9 mouse cellular contexts compared by ENCODE assay signal in the genomic region with DNA sequence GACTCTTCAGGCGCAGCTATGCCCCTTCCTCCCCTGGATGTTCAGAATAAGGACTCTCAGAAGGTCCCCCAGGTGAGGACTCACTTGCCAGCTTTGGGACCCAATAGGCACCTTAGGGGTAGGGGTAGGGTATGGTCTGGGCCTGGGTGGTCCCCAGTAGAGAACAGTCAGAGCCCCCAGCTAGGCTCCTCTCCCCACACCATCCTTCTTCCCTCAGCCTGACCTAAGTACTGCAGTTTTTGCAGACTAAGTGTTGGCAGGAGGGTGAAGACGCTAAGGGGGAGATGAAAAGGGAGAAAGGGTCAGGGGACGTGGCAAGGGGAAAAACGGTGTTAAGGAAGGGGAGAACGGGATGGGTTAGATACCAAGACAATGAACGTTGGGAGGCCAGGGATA. TPM values are rescaled to one million over a fixed set of nuclear protein-coding genes. Genes with fewer than 3 reads are reported as not detected.
DNase-seq lines count a peak whose midpoint lies in the region; ATAC-seq and TF ChIP-seq lines count a peak whose summit lies in the region.
"Had no signal": no experiment of that assay in that cellular context is flagged by ENCODE, and none has a peak within 500 bp of the region (broad histone marks: within the 10 kb centered on the region; RNA-seq: fewer than 3 reads in every experiment).

No protein-coding gene starts in this region.

- H3K4me1 ChIP-seq in liver, embryonic 12.5 days: peaks cover 81% of the 10 kb centered on the region
- peaks cover 4% of the 10 kb centered on the region; the same call in 1 of the 2 replicates for H3K4me1 ChIP-seq in stomach, postnatal 0 days (replicated peaks; ENCODE audit: control insufficient read depth, insufficient read depth)

- H3K9me3 ChIP-seq in liver, embryonic 12.5 days (replicated peaks): no peaks in the 10 kb centered on the region
- H3K9me3 ChIP-seq in stomach, postnatal 0 days (ENCODE audit: control insufficient read depth, low read length): no peaks in the 10 kb centered on the region
- H3K9me3 ChIP-seq: megakaryocyte, embryonic 14.5 days had no signal

- H3K27ac ChIP-seq in gastrocnemius, adult 2 months: peak overlapping the region; percentile 96
- peak overlapping the region; percentile 62 for H3K27ac ChIP-seq in liver, embryonic 12.5 days
- H3K27ac ChIP-seq in stomach, postnatal 0 days (replicated peaks): peak overlapping the region; percentile 53

- TF ChIP-seq EP300 in stomach, postnatal 0 days (optimal IDR thresholded peaks at IDR 0.05): no peak

- no peak for ATAC-seq in liver, embryonic 12.5 days
- ATAC-seq in stomach, postnatal 0 days (ENCODE audit: low FRiP score, low TSS enrichment): no peak
- no peak for ATAC-seq in megakaryocyte-erythroid progenitor cell, adult 5-6 weeks (replicated peaks; ENCODE audit: low FRiP score, low TSS enrichment, poor library complexity, severe bottlenecking)

- no peak for TF ChIP-seq CTCF in gastrocnemius, adult 2 months (IDR thresholded peaks at IDR 0.05)
- no peak for TF ChIP-seq CTCF in stomach, postnatal 0 days (IDR thresholded peaks at IDR 0.05; ENCODE audit: low read depth)

- peak; percentile 34 for DNase-seq in gastrocnemius, adult 2 months
- DNase-seq in gastrocnemius, postnatal 36 days: no peak
- DNase-seq in thymus, postnatal 14 days: peak; percentile 30
- DNase-seq in thymus, postnatal 36 days: no peak
- no peak for DNase-seq in stomach, postnatal 0 days (ENCODE audit: low spot score)
- no peak for DNase-seq in kidney, adult 18-20 months

- H3K36me3 ChIP-seq in liver, embryonic 12.5 days: peaks cover 39% of the 10 kb centered on the region
- H3K36me3 ChIP-seq in stomach, postnatal 0 days (ENCODE audit: control insufficient read depth, insufficient read depth, low read length): peaks cover 2% of the 10 kb centered on the region; the same call in 1 of the 2 replicates

- H3K27me3 ChIP-seq in liver, embryonic 12.5 days (replicated peaks): no peaks in the 10 kb centered on the region
- H3K27me3 ChIP-seq in stomach, postnatal 0 days (ENCODE audit: control insufficient read depth, insufficient read depth, low read length): no peaks in the 10 kb centered on the region
- H3K27me3 ChIP-seq: megakaryocyte, embryonic 14.5 days had no signal

- H3K4me3 ChIP-seq in gastrocnemius, adult 2 months: no peak overlapping the region
- no peak overlapping the region for H3K4me3 ChIP-seq in liver, embryonic 12.5 days
- H3K4me3 ChIP-seq in stomach, postnatal 0 days (ENCODE audit: low read depth, low read length): no peak overlapping the region

- intact Hi-C loops in gastrocnemius, adult 2 months (cut with DNase I): loop anchor here (2.0 kb wide), 1 partner anchor 41 kb away; a partner anchor contains a TSS
- intact Hi-C loops in gastrocnemius, postnatal 36 days (cut with DNase I): loop anchor here (1.0 to 10.0 kb wide), 4 partner anchors 8 to 261 kb away; a partner anchor contains a TSS

- 46% methylated on average over 6 of the region's 6 CpGs for WGBS in liver, embryonic 12.5 days (ENCODE audit: insufficient replicate concordance)
- 38% methylated on average over 6 of the region's 6 CpGs for WGBS in stomach, postnatal 0 days

- H3K4me2 ChIP-seq in liver, embryonic 12.5 days: peak overlapping the region; percentile 10; the same call in 1 of the 2 replicates
- peak overlapping the region; percentile 25; the same call in 1 of the 2 replicates for H3K4me2 ChIP-seq in stomach, postnatal 0 days (replicated peaks; ENCODE audit: low read depth)

- peak overlapping the region; percentile 45; the same call in 1 of the 2 replicates for H3K9ac ChIP-seq in liver, embryonic 12.5 days
- H3K9ac ChIP-seq in stomach, postnatal 0 days (ENCODE audit: low read length): 0 out of 2 replicates have a peak overlapping the region, but pooled peaks have one; percentile 1

RNA-seq across cellular contexts. Expression of a gene that starts 0.8 kb away (rescaled TPM):
- 1 to 10 TPM in 1 of 2 experiments, not detected in 1; 2.4 TPM for total RNA-seq in gastrocnemius, adult 2 months (2021)
- 10 to 100 TPM in 1 of 2 experiments, 1 to 10 TPM in 1; 6.1 to 11.4 TPM for total RNA-seq in gastrocnemius, postnatal 36 days (2021)
- 60.5 and 65.1 TPM in 2 replicates for polyA plus RNA-seq in liver, embryonic 12.5 days (2016; fragmentation: Nextera tagmentation; extraction: Ambion mirVana)
- 8.7 and 25.1 TPM in 2 replicates for polyA plus RNA-seq in stomach, postnatal 0 days (2015; fragmentation: Nextera tagmentation; extraction: Ambion mirVana)
- 62.5 and 66.9 TPM in 2 replicates for total RNA-seq in megakaryocyte-erythroid progenitor cell, adult 5-6 weeks (2014; fragmentation: Nextera tagmentation)
- 24.5 TPM in 1 of 2 replicates, not detected in the other for total RNA-seq in megakaryocyte-erythroid progenitor cell, adult 5-6 weeks (2017)

RNA-seq across cellular contexts. Expression of a gene that starts 1.7 kb away (rescaled TPM):
- total RNA-seq in gastrocnemius, adult 2 months (2021): not detected
- total RNA-seq in gastrocnemius, postnatal 36 days (2021): not detected
- polyA plus RNA-seq in liver, embryonic 12.5 days (2016; fragmentation: Nextera tagmentation; extraction: Ambion mirVana): 0.57 TPM in 1 of 2 replicates, not detected in the other
- polyA plus RNA-seq in stomach, postnatal 0 days (2015; fragmentation: Nextera tagmentation; extraction: Ambion mirVana): 0.42 TPM in 1 of 2 replicates, not detected in the other
- 0.66 TPM in 1 of 2 replicates, not detected in the other for total RNA-seq in megakaryocyte-erythroid progenitor cell, adult 5-6 weeks (2014; fragmentation: Nextera tagmentation)
- 4.5 and 8.7 TPM in 2 replicates for total RNA-seq in megakaryocyte-erythroid progenitor cell, adult 5-6 weeks (2017)

RNA-seq across cellular contexts. Expression of a gene that starts 2.9 kb away (rescaled TPM):
- total RNA-seq in gastrocnemius, adult 2 months (2021): 10 to 100 TPM; 19.4 to 21.7 TPM
- 10 to 100 TPM; 12.9 to 16.6 TPM for total RNA-seq in gastrocnemius, postnatal 36 days (2021)
- 4.1 and 8.9 TPM in 2 replicates for polyA plus RNA-seq in liver, embryonic 12.5 days (2016; fragmentation: Nextera tagmentation; extraction: Ambion mirVana)
- 12.0 and 27.5 TPM in 2 replicates for polyA plus RNA-seq in stomach, postnatal 0 days (2015; fragmentation: Nextera tagmentation; extraction: Ambion mirVana)
- 0.47 and 3.3 TPM in 2 replicates for total RNA-seq in megakaryocyte-erythroid progenitor cell, adult 5-6 weeks (2014; fragmentation: Nextera tagmentation)
- 22.6 TPM in 1 of 2 replicates, not detected in the other for total RNA-seq in megakaryocyte-erythroid progenitor cell, adult 5-6 weeks (2017)

RNA-seq across cellular contexts. Expression of a gene that starts 3.1 kb away (rescaled TPM):
- under 1 TPM; 0.14 to 0.61 TPM for total RNA-seq in gastrocnemius, adult 2 months (2021)
- total RNA-seq in gastrocnemius, postnatal 36 days (2021): under 1 TPM; 0.20 to 0.92 TPM
- polyA plus RNA-seq in liver, embryonic 12.5 days (2016; fragmentation: Nextera tagmentation; extraction: Ambion mirVana): 0.88 and 2.1 TPM in 2 replicates
- polyA plus RNA-seq in stomach, postnatal 0 days (2015; fragmentation: Nextera tagmentation; extraction: Ambion mirVana): 1.7 and 2.9 TPM in 2 replicates
- 0.74 and 2.0 TPM in 2 replicates for total RNA-seq in megakaryocyte-erythroid progenitor cell, adult 5-6 weeks (2014; fragmentation: Nextera tagmentation)
- total RNA-seq in megakaryocyte-erythroid progenitor cell, adult 5-6 weeks (2017): 0.80 and 2.3 TPM in 2 replicates

RNA-seq across cellular contexts. Expression of a gene that starts 3.5 kb away (rescaled TPM):
- total RNA-seq in gastrocnemius, adult 2 months (2021): 10 to 100 TPM; 26.5 to 30.2 TPM
- 10 to 100 TPM; 20.3 to 25.7 TPM for total RNA-seq in gastrocnemius, postnatal 36 days (2021)
- 8.3 and 8.9 TPM in 2 replicates for polyA plus RNA-seq in liver, embryonic 12.5 days (2016; fragmentation: Nextera tagmentation; extraction: Ambion mirVana)
- 49.5 and 50.0 TPM in 2 replicates for polyA plus RNA-seq in stomach, postnatal 0 days (2015; fragmentation: Nextera tagmentation; extraction: Ambion mirVana)
- total RNA-seq in megakaryocyte-erythroid progenitor cell, adult 5-6 weeks (2014; fragmentation: Nextera tagmentation): 5.6 and 7.9 TPM in 2 replicates
- 13.5 and 19.7 TPM in 2 replicates for total RNA-seq in megakaryocyte-erythroid progenitor cell, adult 5-6 weeks (2017)

Comparison
In these comparisons a context has a peak if more than half of its experiments do, and no peak if none do; other contexts are left out.
1. DNase-seq: peak in gastrocnemius, adult 2 months (single experiment) and thymus, postnatal 14 days (single experiment); none in gastrocnemius, postnatal 36 days (0 of 2), thymus, postnatal 36 days (0 of 2), stomach, postnatal 0 days (single experiment) and kidney, adult 18-20 months (single experiment).
2. Peak in every context shown above with its lines, with median percentiles within 50 percentile points of each other: H3K27ac ChIP-seq.